Mouse (Mus musculus): ENCODE data around the gene Sqstm1.

Sqstm1 gene

GRCm38 (mm10) chr11:50208039-50208438, 2.6 kb downstream of the Sqstm1 start:
- Histone ChIP-seq H3K36me3 (ENCODE audit: control insufficient read depth, insufficient read depth, low read length, poor library complexity, severe bottlenecking) (peaks cover 11% of the 10 kb centered on the region), H3K27me3 (ENCODE audit: control insufficient read depth, insufficient read depth, low read length, poor library complexity, severe bottlenecking) (no peaks in the 10 kb centered on the region)
- no peak for DNase-seq (ENCODE audit: low read depth, low spot score)

- Histone ChIP-seq H3K36me3 (ENCODE audit: control insufficient read depth, insufficient read depth, low read length, poor library complexity, severe bottlenecking) (peaks cover 13% of the 10 kb centered on the region), H3K27me3 (ENCODE audit: control insufficient read depth, insufficient read depth, low read length, poor library complexity, severe bottlenecking) (no peaks in the 10 kb centered on the region)
- DNase-seq (ENCODE audit: low read depth, low spot score) = no peak
These were observed 3.3 kb downstream of the Sqstm1 start for GRCm38 (mm10) chr11:50207344-50207743.

- Histone ChIP-seq H3K27me3 (ENCODE audit: control insufficient read depth, insufficient read depth, low read length, poor library complexity, severe bottlenecking) (no peaks in the 10 kb centered on the region), H3K36me3 (ENCODE audit: control insufficient read depth, insufficient read depth, low read length, poor library complexity, severe bottlenecking) (peaks cover 21% of the 10 kb centered on the region)
- DNase-seq (ENCODE audit: low read depth, low spot score) = no peak
These were observed 4.6 kb downstream of the Sqstm1 start for GRCm38 (mm10) chr11:50206037-50206436.

GRCm38 (mm10) chr11:50205434-50205833, 5.2 kb downstream of the Sqstm1 start:
- no peaks in the 10 kb centered on the region for H3K27me3 ChIP-seq (ENCODE audit: control insufficient read depth, insufficient read depth, low read length, poor library complexity, severe bottlenecking)
- no peak for DNase-seq (ENCODE audit: low read depth, low spot score)
- H3K36me3 ChIP-seq (ENCODE audit: control insufficient read depth, insufficient read depth, low read length, poor library complexity, severe bottlenecking) = peaks cover 25% of the 10 kb centered on the region

- no peaks in the 10 kb centered on the region for H3K27me3 ChIP-seq (ENCODE audit: control insufficient read depth, insufficient read depth, low read length, poor library complexity, severe bottlenecking)
- H3K36me3 ChIP-seq (ENCODE audit: control insufficient read depth, insufficient read depth, low read length, poor library complexity, severe bottlenecking) = peaks cover 35% of the 10 kb centered on the region
- no peak for DNase-seq (ENCODE audit: low read depth, low spot score)
These were observed 7.3 kb downstream of the Sqstm1 start for GRCm38 (mm10) chr11:50203302-50203827.

- DNase-seq (ENCODE audit: low read depth, low spot score) = no peak
These were observed 9.0 kb downstream of the Sqstm1 start for GRCm38 (mm10) chr11:50201590-50201989.

GRCm38 (mm10) chr11:50200613-50201012, 10.0 kb downstream of the Sqstm1 start:
- Histone ChIP-seq H3K36me3 (ENCODE audit: control insufficient read depth, insufficient read depth, low read length, poor library complexity, severe bottlenecking) (peaks cover 30% of the 10 kb centered on the region), H3K27me3 (ENCODE audit: control insufficient read depth, insufficient read depth, low read length, poor library complexity, severe bottlenecking) (no peaks in the 10 kb centered on the region)
- no peak for DNase-seq (ENCODE audit: low read depth, low spot score)

More at GRCm38 (mm10) chr11:50201590-50201989, 9.0 kb downstream of the Sqstm1 start:
- H3K36me3 ChIP-seq (ENCODE audit: control insufficient read depth, insufficient read depth, low read length, poor library complexity, severe bottlenecking) = peaks cover 35% of the 10 kb centered on the region
- H3K27me3 ChIP-seq (ENCODE audit: control insufficient read depth, insufficient read depth, low read length, poor library complexity, severe bottlenecking) = no peaks in the 10 kb centered on the region

- DNase-seq (ENCODE audit: low read depth, low spot score) = no peak
- Histone ChIP-seq H3K36me3 (ENCODE audit: control insufficient read depth, insufficient read depth, low read length, poor library complexity, severe bottlenecking) (peaks cover 24% of the 10 kb centered on the region), H3K27me3 (ENCODE audit: control insufficient read depth, insufficient read depth, low read length, poor library complexity, severe bottlenecking) (no peaks in the 10 kb centered on the region)
These were observed 11.7 kb downstream of the Sqstm1 start for GRCm38 (mm10) chr11:50198916-50199315.

- no peaks in the 10 kb centered on the region for H3K27me3 ChIP-seq (ENCODE audit: control insufficient read depth, insufficient read depth, low read length, poor library complexity, severe bottlenecking)
- DNase-seq (ENCODE audit: low read depth, low spot score) = no peak
- peaks cover 24% of the 10 kb centered on the region for H3K36me3 ChIP-seq (ENCODE audit: control insufficient read depth, insufficient read depth, low read length, poor library complexity, severe bottlenecking)
These were observed 12.3 kb downstream of the Sqstm1 start for GRCm38 (mm10) chr11:50198219-50198846.

GRCm38 (mm10) chr11:50197500-50197899, 13.1 kb downstream of the Sqstm1 start:
- Histone ChIP-seq H3K27me3 (ENCODE audit: control insufficient read depth, insufficient read depth, low read length, poor library complexity, severe bottlenecking) (no peaks in the 10 kb centered on the region), H3K36me3 (ENCODE audit: control insufficient read depth, insufficient read depth, low read length, poor library complexity, severe bottlenecking) (peaks cover 24% of the 10 kb centered on the region)
- no peak for DNase-seq (ENCODE audit: low read depth, low spot score)

- H3K36me3 ChIP-seq (ENCODE audit: control insufficient read depth, insufficient read depth, low read length, poor library complexity, severe bottlenecking) = peaks cover 9% of the 10 kb centered on the region
- DNase-seq (ENCODE audit: low read depth, low spot score) = no peak
- no peaks in the 10 kb centered on the region for H3K27me3 ChIP-seq (ENCODE audit: control insufficient read depth, insufficient read depth, low read length, poor library complexity, severe bottlenecking)
These were observed 15.8 kb downstream of the Sqstm1 start for GRCm38 (mm10) chr11:50194793-50195192.

GRCm38 (mm10) chr11:50194070-50194469, 16.6 kb downstream of the Sqstm1 start:
- H3K36me3 ChIP-seq (ENCODE audit: control insufficient read depth, insufficient read depth, low read length, poor library complexity, severe bottlenecking) = peaks cover 2% of the 10 kb centered on the region; the same call in 1 of the 2 replicates
- H3K27me3 ChIP-seq (ENCODE audit: control insufficient read depth, insufficient read depth, low read length, poor library complexity, severe bottlenecking) = no peaks in the 10 kb centered on the region
- DNase-seq (ENCODE audit: low read depth, low spot score) = no peak

GRCm38 (mm10) chr11:50192278-50192677, 18.3 kb downstream of the Sqstm1 start:
- no peak for DNase-seq (ENCODE audit: low read depth, low spot score)
- H3K27me3 ChIP-seq (ENCODE audit: control insufficient read depth, insufficient read depth, low read length, poor library complexity, severe bottlenecking) = no peaks in the 10 kb centered on the region
- no peaks in the 10 kb centered on the region for H3K36me3 ChIP-seq (ENCODE audit: control insufficient read depth, insufficient read depth, low read length, poor library complexity, severe bottlenecking)

GRCm38 (mm10) chr11:50190362-50190761, 20.3 kb downstream of the Sqstm1 start:
- Histone ChIP-seq H3K36me3 (ENCODE audit: control insufficient read depth, insufficient read depth, low read length, poor library complexity, severe bottlenecking) (no peaks in the 10 kb centered on the region), H3K27me3 (ENCODE audit: control insufficient read depth, insufficient read depth, low read length, poor library complexity, severe bottlenecking) (no peaks in the 10 kb centered on the region)
- DNase-seq (ENCODE audit: low read depth, low spot score) = no peak

GRCm38 (mm10) chr11:50188682-50189081, 21.9 kb downstream of the Sqstm1 start:
- H3K36me3 ChIP-seq (ENCODE audit: control insufficient read depth, insufficient read depth, low read length, poor library complexity, severe bottlenecking) = no peaks in the 10 kb centered on the region
- DNase-seq (ENCODE audit: low read depth, low spot score) = no peak

GRCm38 (mm10) chr11:50184788-50185187, 25.8 kb downstream of the Sqstm1 start:
- Histone ChIP-seq H3K36me3 (ENCODE audit: control insufficient read depth, insufficient read depth, low read length, poor library complexity, severe bottlenecking) (no peaks in the 10 kb centered on the region), H3K27me3 (ENCODE audit: control insufficient read depth, insufficient read depth, low read length, poor library complexity, severe bottlenecking) (no peaks in the 10 kb centered on the region)
- DNase-seq (ENCODE audit: low read depth, low spot score) = no peak

More at GRCm38 (mm10) chr11:50188682-50189081, 21.9 kb downstream of the Sqstm1 start:
- no peaks in the 10 kb centered on the region for H3K27me3 ChIP-seq (ENCODE audit: control insufficient read depth, insufficient read depth, low read length, poor library complexity, severe bottlenecking)
